Mouse (Mus musculus) cortical plate, adult 2 months (tissue): ENCODE data around the gene Trappc5. TPM values are rescaled to one million over a fixed set of nuclear protein-coding genes. Genes with fewer than 3 reads are reported as not detected.

Experiments
- H3K27ac ChIP-seq: fragments of 200-500 bp; 2 replicates; pipeline ENCODE4 v1.5.1; 2012; ENCODE audit warnings: low read length, control low read depth, inconsistent platforms; ENCODE audit not compliant: insufficient read depth
- H3K4me1 ChIP-seq: fragments of 200-500 bp; 2 replicates; pipeline ENCODE4 v1.6.1; 2011; ENCODE audit warnings: low read length; ENCODE audit not compliant: control insufficient read depth, insufficient read depth
- H3K4me3 ChIP-seq: fragments of 200-500 bp; 2 replicates; pipeline ENCODE4 v1.5.1; 2011; ENCODE audit warnings: mild to moderate bottlenecking, low read length, control low read depth; ENCODE audit not compliant: insufficient read depth
- CTCF ChIP-seq: fragments of 200-500 bp; IDR thresholded peaks from 2 replicates; pipeline ENCODE4 v1.5.1; 2011; ENCODE audit warnings: mild to moderate bottlenecking, control low read depth, low read length; ENCODE audit not compliant: insufficient read depth; ENCODE audit errors: extremely low read depth
- POLR2A ChIP-seq: fragments of 200-500 bp; IDR thresholded peaks from 2 replicates; pipeline ENCODE4 v1.6.1; 2011; ENCODE audit warnings: mild to moderate bottlenecking, low read length, control low read depth; ENCODE audit not compliant: insufficient read depth; ENCODE audit errors: extremely low read depth
- polyA plus RNA-seq: library from polyadenylated mRNA; depleted of rRNA; stranded (reverse); fragments of >200 nt; gene quantifications from 2 replicates; pipeline ENCODE4 v1.2.3, GENCODE M21; 2012; rRNA removed

The Trappc5 gene
- 32.7 and 33.4 TPM in 2 replicates for polyA plus RNA-seq

DNA sequence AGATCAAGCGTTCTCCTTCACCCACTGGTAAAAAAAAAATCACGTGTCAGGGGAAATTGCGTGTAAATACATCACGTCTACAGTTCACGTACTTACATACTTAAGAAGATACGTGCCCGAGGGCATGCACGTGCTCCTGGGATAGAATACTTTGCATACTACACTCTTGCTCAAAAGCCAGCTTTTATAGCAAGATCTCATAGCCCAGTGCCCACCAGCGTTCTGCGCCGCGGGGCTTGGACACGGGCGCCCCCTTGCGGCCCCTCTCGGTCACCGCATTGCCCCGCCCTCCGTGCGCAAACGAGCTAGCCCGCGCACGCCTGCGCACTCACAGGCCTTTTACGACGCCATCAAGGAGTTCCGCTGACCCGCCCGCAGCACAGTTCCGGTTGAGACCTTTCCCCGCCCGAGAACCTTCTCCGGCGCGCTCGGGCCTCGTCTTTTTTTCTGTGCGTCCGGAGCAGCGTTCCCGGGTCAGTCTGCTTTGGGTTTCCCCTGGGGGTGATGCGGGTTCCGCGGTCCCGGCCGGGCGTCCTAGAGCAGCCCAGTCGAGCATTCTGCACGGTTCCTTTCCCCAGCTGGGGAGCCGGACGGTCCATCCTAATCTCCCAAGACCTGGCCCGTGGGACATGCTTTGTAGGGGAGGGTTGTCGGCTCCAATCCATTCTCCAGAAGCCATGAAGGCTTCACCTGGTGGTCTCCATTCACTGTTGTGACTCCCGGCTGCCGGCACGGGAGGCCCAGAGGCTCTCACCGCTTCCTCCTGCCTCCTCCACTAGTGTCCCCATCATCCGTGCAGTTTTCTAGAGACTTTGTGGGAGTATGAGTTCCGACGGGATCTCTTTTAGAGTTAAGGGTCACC is at the start of gene Trappc5:
Gene Trappc5, plus strand, starts transcription at position 169 of the 862 bp plus-strand sequence.
- Histone ChIP-seq H3K27ac (peak within 1 kb of the TSS; percentile 32), H3K4me3 (peak within 1 kb of the TSS; percentile 67), H3K4me1 (no peaks in the 10 kb centered on the region; the same call in 1 of the 2 replicates)
- TF ChIP-seq POLR2A (peak; percentile 69; the same call in 1 of the 2 replicates), CTCF (peak; percentile 65)

DNA sequence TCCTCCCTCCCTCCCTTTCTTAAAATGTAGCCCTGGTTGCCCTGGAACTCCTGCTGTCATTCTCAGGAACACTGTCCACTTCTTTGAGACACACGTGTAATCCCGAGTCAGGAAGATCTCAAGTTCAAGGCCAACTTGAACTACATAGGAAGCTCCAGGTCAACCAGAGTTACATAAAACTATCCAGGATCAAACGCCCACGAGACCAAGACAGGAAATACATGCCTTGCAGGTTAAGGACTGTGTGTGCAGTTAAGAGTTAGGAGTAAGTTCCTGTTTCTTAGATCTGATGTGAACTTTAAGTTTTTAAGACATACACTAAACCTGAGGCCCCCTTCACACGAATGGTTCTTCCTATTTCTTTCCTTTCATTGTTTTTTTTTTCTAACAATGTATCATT is 49.1 kb upstream of the Trappc5 start:
- H3K4me1 ChIP-seq, result peaks cover 2% of the 10 kb centered on the region; the same call in 1 of the 2 replicates
- TF ChIP-seq POLR2A (no peak), CTCF (no peak)
- no peak overlapping the region for H3K27ac ChIP-seq
- no peak overlapping the region for H3K4me3 ChIP-seq

DNA sequence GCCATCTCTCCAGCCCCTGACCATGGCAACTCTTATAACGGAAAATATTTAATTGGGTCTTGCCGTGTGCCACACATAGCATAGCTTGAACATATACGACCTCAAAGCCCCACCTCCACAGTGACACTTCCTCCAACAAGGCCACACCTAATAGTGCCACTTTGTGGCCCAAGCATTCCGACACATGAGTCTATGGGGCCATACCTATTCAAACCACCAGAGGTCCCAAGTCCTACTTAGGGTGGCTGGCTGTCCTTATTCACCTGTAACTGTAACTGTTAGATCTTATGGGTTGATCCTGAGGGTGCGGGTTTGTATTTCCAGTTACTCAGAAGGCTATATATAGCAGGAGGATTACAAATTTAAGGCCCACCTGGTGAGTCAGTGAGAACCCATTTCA is 48.1 kb upstream of the Trappc5 start:
- no peak overlapping the region for H3K4me3 ChIP-seq
- no peaks in the 10 kb centered on the region for H3K4me1 ChIP-seq
- no peak overlapping the region for H3K27ac ChIP-seq
- TF ChIP-seq CTCF (peak; percentile 38; the same call in 1 of the 2 replicates), POLR2A (no peak)

DNA sequence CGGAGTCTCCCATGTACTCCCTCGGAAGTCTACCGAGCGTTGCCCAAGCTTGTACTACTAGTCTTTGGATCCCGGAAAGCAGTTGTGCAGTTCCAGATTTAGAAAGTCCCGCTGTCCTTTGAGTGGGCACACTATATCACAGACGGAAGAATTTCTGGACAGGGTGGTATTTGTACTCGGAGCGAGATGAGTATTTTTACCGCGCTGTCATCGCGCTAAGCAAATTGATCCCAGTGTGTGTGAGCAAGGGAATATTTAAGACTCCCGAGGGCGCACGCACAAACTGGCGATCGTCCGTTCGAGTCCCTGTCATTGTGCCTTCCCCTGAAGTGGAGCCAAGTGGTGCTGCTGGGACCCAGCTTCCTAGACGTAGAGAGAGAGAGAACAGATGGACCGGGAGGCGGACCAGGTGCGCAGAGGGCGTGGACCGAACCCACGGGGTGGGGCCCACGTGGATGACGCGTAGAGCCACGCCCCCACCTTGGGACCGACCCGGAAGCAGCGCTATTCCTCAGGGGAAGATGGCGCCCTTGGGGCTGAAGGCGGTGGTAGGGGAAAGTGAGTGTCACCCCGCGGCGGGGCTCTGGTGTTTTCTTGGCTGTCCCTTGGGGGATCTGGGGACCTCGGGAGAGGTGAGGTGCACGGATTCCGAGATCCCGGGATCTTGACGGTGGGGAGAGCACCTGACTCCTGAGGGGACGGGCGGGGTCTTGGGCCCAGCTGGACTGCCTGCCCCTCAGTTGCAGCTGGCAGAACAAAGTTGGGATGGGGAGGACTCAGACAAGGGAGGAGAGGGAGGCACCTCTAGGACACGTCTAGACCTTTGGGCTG is 45.2 kb upstream of the Trappc5 start, which contains the start of gene Stxbp2:
Gene Stxbp2, plus strand, starts transcription at position 309 of the 831 bp plus-strand sequence.
- H3K27ac ChIP-seq, result no peak within 1 kb of the TSS
- peak within 1 kb of the TSS; percentile 49 for H3K4me3 ChIP-seq
- H3K4me1 ChIP-seq, result no peaks in the 10 kb centered on the region
- TF ChIP-seq CTCF (no peak), POLR2A (no peak)

DNA sequence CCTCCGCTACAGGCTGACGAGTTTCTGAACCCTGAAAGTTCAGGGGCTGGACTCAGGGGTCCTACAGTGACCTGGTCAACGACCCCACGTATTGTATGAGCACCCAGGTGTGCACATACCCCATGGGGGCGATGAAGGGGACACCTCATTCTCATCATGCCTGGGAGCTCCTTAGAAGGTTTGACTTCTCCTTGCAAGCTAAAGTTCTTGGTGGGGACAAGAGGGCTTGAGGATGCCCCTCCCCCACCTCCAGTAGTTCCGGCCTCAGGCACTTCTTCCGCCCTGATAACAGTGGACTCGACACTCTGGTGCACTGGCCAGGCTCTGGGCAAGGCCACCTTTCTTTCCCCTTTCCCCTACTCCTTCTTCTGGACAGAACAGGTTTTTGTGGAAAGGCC is 44.6 kb upstream of the Trappc5 start:
- H3K4me3 ChIP-seq, result peak overlapping the region; percentile 49
- TF ChIP-seq CTCF (no peak), POLR2A (no peak)
- no peak overlapping the region for H3K27ac ChIP-seq
- H3K4me1 ChIP-seq, result no peaks in the 10 kb centered on the region

DNA sequence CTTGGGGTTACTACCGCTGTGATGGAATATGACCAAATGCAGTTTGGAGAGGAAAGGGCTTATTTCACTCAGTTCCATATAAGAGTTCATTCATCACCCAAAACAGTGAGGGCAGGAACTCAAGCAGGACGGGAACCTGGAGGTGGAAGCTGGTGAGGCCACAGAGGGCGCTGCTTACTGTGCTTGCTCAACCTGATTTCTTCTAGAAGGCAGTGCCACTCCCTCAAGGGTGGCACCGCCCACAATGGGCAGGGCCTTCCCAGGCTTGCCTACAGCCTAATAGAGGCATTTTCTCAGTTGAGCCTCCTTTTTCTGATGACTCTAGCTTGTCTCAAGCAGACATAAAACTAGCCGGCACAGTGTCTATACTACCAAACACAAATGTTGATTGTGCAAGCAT is 30.3 kb upstream of the Trappc5 start:
- H3K27ac ChIP-seq, result no peak overlapping the region
- no peaks in the 10 kb centered on the region for H3K4me1 ChIP-seq
- no peak for TF ChIP-seq POLR2A
- no peak for TF ChIP-seq CTCF
- H3K4me3 ChIP-seq, result no peak overlapping the region

DNA sequence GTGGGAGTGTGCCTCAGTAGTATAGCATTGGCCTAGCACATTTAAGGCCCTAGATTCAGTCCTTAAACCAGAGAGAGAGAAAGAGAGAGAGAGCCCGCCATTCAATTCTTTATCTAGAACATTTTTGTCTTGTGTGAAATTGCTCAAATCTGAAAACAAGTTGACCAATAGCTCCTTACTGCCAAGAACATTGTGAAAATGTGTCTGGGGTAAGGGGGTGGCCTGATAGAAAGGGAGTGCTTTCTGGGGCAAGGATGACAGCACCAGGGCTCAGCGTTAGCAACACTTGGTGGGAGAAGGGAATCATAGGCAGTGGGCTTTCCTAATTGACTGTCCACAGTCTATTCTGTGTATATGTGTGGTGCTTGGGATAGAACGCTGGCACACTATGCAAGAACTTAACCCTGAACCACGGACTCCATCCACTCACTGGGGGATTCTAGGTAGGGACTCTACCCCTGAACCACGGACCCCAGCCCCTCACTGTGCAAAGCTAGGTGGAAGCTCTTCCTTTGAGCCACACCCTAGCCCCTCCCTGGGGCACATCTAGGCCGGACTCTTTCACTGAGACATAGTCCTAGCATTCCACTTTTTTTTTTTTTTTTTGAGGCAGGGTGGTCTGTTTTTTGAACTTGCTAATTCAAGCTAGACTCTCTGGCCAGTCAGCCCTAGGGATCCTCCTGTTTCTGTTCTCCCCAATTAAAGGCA is 29.1 kb upstream of the Trappc5 start:
- H3K4me1 ChIP-seq, result no peaks in the 10 kb centered on the region
- TF ChIP-seq CTCF (no peak), POLR2A (no peak)
- no peak overlapping the region for H3K27ac ChIP-seq
- no peak overlapping the region for H3K4me3 ChIP-seq

DNA sequence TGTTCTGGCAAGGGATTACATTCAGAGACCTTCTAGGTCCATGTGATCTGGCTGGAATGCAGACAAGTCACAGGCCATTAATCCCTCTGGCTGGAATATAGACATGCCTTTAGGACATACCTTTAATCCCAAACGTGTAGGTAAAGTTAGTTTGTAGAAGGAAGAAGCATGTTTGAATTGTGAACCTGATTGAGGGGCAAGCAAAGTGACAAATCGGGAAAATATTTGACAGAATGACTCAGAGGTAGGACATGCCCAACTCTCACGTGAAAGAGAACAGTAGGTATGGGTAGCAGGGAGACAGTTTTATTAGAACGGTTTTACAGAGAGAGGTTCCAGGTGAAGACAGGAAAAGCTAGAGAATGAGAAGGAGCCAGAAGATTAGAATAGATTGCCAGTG is 28.5 kb upstream of the Trappc5 start:
- Histone ChIP-seq H3K4me1 (no peaks in the 10 kb centered on the region), H3K4me3 (no peak overlapping the region), H3K27ac (no peak overlapping the region)
- no peak for TF ChIP-seq POLR2A
- no peak for TF ChIP-seq CTCF

DNA sequence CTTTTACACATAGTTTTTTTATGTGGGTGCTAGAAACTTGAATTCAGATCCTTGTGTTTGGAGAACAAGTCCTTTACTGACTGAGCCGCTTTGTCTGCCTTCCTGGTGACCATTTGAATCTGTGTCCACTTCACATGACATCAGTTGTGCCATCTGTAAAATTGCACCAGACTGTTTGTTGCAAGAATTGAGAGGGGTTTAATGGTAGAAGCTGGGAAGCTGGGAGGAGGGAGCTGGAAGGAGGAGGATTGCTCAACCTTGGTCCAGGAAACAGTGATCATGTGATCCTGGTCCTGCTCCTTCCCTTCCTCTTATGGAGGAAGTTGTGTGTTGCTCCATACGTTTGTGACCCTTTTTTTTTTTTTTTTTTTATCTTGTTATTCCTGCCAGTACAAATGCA is 27.8 kb upstream of the Trappc5 start:
- no peaks in the 10 kb centered on the region for H3K4me1 ChIP-seq
- TF ChIP-seq CTCF, result no peak
- TF ChIP-seq POLR2A, result no peak
- no peak overlapping the region for H3K27ac ChIP-seq
- H3K4me3 ChIP-seq, result no peak overlapping the region
